Mouse (Mus musculus) Patski (cell line): ENCODE measurements around the gene C2cd4a. TPM values are rescaled to one million over a fixed set of nuclear protein-coding genes. Genes with fewer than 3 reads are reported as not detected.
A peak's percentile ranks its signal among the peaks of the same experiment; 100 is the strongest.

ENCODE experiments used
- ATAC-seq: fragments of 100-300 bp; one replicate; pipeline ENCODE4 v1.8.0; 2021
- CTCF ChIA-PET: fragments of 350-600 bp; sonication (Branson Sonifier 250); formaldehyde crosslinking; loops from one replicate; lab custom pipeline; 2022; ENCODE audit warnings: inconsistent platforms; lab: Charles Lee
- POLR2A ChIA-PET: fragments of 350-600 bp; sonication (Branson Sonifier 250); formaldehyde crosslinking; loops from one replicate; lab custom pipeline; 2022; ENCODE audit warnings: antibody characterized with exemption, inconsistent platforms; lab: Charles Lee
- DNase-seq: peaks from one replicate; pipeline ENCODE4 v3.0.0-alpha.2; 2011; ENCODE audit warnings: low read depth, low spot score
- H3K27me3 ChIP-seq: fragments of 371-371 bp; one replicate; pipeline ENCODE4 v1.5.1; 2021
- CTCF ChIP-seq: fragments of 100-300 bp; IDR thresholded peaks from one replicate; pipeline ENCODE4 v1.5.1; 2021
- in situ Hi-C: fragments of 300-500 bp; cut with MboI; formaldehyde crosslinking; loops from 3 replicates; pipeline ENCODE4 v1.11.1; 2018; ENCODE audit warnings: low pct_unique_long_range_greater_than_20kb, mixed read lengths
- polyA plus RNA-seq: library from polyadenylated mRNA; unstranded; gene quantifications from one replicate; pipeline ENCODE4 v1.2.3, GENCODE M21; 2021

C2cd4a gene
- polyA plus RNA-seq, 1 experiment from 2014 or later, result 0.35 TPM

DNA sequence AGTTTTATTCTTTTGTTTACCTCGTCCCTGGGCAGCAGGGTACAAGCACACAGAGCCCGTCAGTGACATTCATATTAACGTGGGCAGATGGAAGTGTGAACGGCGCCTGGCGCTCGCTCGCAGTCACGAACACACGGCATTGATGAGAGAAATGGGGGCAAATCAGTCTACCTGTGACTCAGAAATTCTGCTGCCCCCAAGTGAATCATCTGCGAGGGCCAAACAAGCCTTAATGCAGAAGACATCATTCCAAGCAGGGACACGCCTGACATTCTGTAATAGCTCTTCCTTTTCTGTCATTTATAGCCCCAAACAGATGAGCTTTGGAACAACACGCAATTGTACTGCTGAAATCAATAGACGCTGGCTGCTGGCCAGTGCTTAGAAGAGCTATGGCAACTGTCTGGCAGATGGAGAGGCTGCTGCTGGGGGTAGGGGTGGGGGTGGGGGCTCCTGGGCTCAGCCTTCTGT, 36.9 kb downstream of the C2cd4a start:
- ATAC-seq (no peak), DNase-seq (no peak)
- POLR2A ChIA-PET, result no interaction called here
- in situ Hi-C loops, result loop anchor here (5.0 kb wide), 1 partner anchor 38 kb away; the partner anchor contains the start of gene C2cd4b
- peaks cover 34% of the 10 kb centered on the region for H3K27me3 ChIP-seq
- CTCF ChIA-PET, result no interaction called here
- TF ChIP-seq CTCF, result no peak

DNA sequence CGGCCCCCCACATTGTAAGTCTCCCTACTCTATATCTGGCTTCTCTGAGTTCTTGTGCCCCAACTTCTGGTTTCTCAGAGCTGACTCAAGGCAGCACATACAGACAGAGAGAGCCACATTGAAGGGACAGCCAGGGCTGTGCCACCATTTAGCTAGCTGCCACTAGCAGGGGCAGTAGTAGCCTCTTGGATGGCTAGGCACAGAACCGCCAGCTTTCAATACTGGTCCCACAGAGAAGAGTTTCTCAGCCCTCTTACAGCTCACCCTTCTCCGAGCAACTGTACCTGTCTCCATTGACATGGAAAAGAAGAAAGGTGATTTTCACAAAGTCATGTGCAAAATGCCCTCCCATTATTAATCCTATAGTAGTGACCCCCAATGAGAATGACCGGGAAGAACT, 37.5 kb downstream of the C2cd4a start:
- in situ Hi-C loops, result loop anchor here (5.0 kb wide), 1 partner anchor 37 kb away; the partner anchor contains the start of gene C2cd4b
- POLR2A ChIA-PET, result no interaction called here
- no peak for DNase-seq
- ATAC-seq, result no peak
- CTCF ChIA-PET, result no interaction called here
- H3K27me3 ChIP-seq, result peaks cover 36% of the 10 kb centered on the region
- TF ChIP-seq CTCF, result no peak

GRCm38 (mm10) chr9:67794216-67794615, 37.9 kb downstream of the C2cd4a start:
- no peak for ATAC-seq
- DNase-seq, result no peak
- peaks cover 40% of the 10 kb centered on the region for H3K27me3 ChIP-seq
- CTCF ChIA-PET, result no interaction called here
- no peak for TF ChIP-seq CTCF
- POLR2A ChIA-PET, result no interaction called here
- in situ Hi-C loops, result no loop called here

DNA sequence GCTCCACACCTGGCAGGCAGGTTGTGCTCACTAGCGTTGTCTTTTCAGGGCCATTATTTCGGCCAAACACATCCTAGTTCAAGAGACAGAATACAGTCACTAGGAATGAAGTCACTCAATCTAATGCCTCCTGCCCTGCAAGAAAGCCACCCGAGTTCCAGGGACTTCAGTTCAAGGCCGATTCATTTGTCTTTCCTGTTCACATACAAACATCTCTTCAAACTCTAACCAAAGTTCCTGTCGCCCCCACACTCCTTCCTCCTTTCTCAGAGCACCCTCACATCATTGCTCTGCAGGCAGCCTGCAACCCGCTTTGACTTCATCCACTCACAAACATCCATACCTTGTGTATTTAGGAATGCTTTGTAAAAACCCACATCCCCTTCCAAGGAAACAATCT, 38.6 kb downstream of the C2cd4a start:
- H3K27me3 ChIP-seq, result peaks cover 48% of the 10 kb centered on the region
- CTCF ChIA-PET, result no interaction called here
- DNase-seq (no peak), ATAC-seq (no peak)
- in situ Hi-C loops, result no loop called here
- no peak for TF ChIP-seq CTCF
- POLR2A ChIA-PET, result no interaction called here

GRCm38 (mm10) chr9:67792405-67792804, 39.7 kb downstream of the C2cd4a start:
- peaks cover 50% of the 10 kb centered on the region for H3K27me3 ChIP-seq
- ATAC-seq (peak; percentile 21), DNase-seq (no peak)
- POLR2A ChIA-PET, result no interaction called here
- TF ChIP-seq CTCF, result no peak
- CTCF ChIA-PET, result interaction anchor here (1.5 kb wide), 1 partner anchor 20 kb away, joined by 3 read pairs; no protein-coding TSS in a partner anchor
- in situ Hi-C loops, result no loop called here

GRCm38 (mm10) chr9:67787671-67788070, 44.5 kb downstream of the C2cd4a start:
- peaks cover 40% of the 10 kb centered on the region for H3K27me3 ChIP-seq
- TF ChIP-seq CTCF, result no peak
- ATAC-seq (no peak), DNase-seq (no peak)
- POLR2A ChIA-PET, result no interaction called here
- in situ Hi-C loops, result no loop called here
- CTCF ChIA-PET, result interaction anchor here (1.3 kb wide), 1 partner anchor 21 kb away, joined by 3 read pairs; no protein-coding TSS in a partner anchor

- TF ChIP-seq CTCF, result no peak
- peaks cover 41% of the 10 kb centered on the region for H3K27me3 ChIP-seq
- ChIA-PET CTCF (no interaction called here), POLR2A (interaction anchor here (0.7 kb wide), 1 partner anchor 13 kb away, joined by 3 read pairs; no protein-coding TSS in a partner anchor)
- in situ Hi-C loops, result no loop called here
- no peak for ATAC-seq
- DNase-seq, result no peak
Measured at GRCm38 (mm10) chr9:67786311-67786710, 45.8 kb downstream of the C2cd4a start.

DNA sequence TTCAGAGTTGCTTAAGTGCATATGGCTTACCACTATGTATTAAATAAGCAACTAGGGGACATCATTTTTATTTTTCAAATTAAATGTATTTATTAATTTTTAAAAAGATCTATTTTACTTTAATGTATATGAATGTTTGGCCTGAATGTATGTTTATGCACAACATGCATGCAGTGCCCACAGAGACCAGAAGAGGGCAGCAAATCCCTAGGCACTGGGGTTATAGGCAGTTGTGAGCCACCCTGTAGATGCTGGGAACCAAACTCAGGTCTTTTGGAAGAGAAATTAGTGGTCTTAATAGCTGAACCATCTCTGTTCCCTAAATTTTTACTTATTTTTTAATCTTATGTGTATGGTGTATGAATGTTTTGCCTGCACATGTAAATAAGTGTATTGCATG, 48.2 kb downstream of the C2cd4a start:
- ChIA-PET POLR2A (no interaction called here), CTCF (no interaction called here)
- DNase-seq (no peak), ATAC-seq (no peak)
- peak; percentile 64 for TF ChIP-seq CTCF
- in situ Hi-C loops, result no loop called here
- peaks cover 40% of the 10 kb centered on the region for H3K27me3 ChIP-seq

- ChIA-PET POLR2A (no interaction called here), CTCF (no interaction called here)
- ATAC-seq, result no peak
- in situ Hi-C loops, result no loop called here
- no peak for DNase-seq
- no peak for TF ChIP-seq CTCF
- peaks cover 40% of the 10 kb centered on the region for H3K27me3 ChIP-seq
Measured at GRCm38 (mm10) chr9:67783464-67783863, 48.7 kb downstream of the C2cd4a start.

GRCm38 (mm10) chr9:67782786-67783185, 49.3 kb downstream of the C2cd4a start:
- ATAC-seq (no peak), DNase-seq (no peak)
- in situ Hi-C loops, result no loop called here
- ChIA-PET CTCF (no interaction called here), POLR2A (no interaction called here)
- H3K27me3 ChIP-seq, result peaks cover 46% of the 10 kb centered on the region
- no peak for TF ChIP-seq CTCF

Other genes with a start within 250 kb of the C2cd4a start
- gene C2cd4b, start 72.9 kb downstream of the C2cd4a start, polyA plus RNA-seq, result 0.09 TPM
- gene Vps13c, start 8.1 kb upstream of the C2cd4a start, polyA plus RNA-seq, result 81.0 TPM